Mouse (Mus musculus): ENCODE measurements at regions not wholly inside any gene's neighbourhood (a gene's known extent, or its start where the extent isn't known, plus 50 kb on each side); places are given as distances from the start of the nearest gene placed in this dataset.

DNA sequence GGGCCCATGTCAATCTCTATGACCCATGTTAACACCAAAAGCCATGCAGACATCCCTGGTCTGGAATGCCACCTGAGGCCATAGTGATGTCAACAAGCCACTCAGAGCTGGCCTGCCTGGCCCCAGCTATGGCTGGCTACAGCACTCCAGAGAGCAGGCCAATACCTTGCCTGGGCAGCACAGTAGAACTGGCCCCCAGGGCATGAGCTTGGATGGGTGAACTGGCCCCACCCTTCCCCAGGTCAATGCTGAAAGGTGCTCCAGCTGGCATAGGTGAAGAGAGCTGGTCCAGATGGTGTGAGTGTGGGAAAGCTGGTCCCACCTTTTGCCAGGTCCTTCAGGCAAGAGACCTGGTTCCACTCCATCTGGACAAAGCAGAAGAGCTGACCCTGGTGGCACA lies 132.2 kb downstream of the Nfkbiz start:
- no peak for DNase-seq
- no peak overlapping the region for H3K4me3 ChIP-seq (ENCODE audit: control insufficient read depth, insufficient read depth, low read length)
- H3K27ac ChIP-seq (ENCODE audit: control insufficient read depth, insufficient read depth, low read length), result no peak overlapping the region
- TF ChIP-seq POLR2A (IDR thresholded peaks at IDR 0.05; ENCODE audit: control insufficient read depth, extremely low read depth, insufficient read depth, low read length, poor library complexity), result no peak
- H3K36me3 ChIP-seq (ENCODE audit: control insufficient read depth, insufficient read depth, low read length), result no peaks in the 10 kb centered on the region
- H3K27me3 ChIP-seq (ENCODE audit: control insufficient read depth, insufficient read depth, low read length), result no peaks in the 10 kb centered on the region
- no peaks in the 10 kb centered on the region for H3K4me1 ChIP-seq (replicated peaks; ENCODE audit: control insufficient read depth, insufficient read depth, low read length)

DNA sequence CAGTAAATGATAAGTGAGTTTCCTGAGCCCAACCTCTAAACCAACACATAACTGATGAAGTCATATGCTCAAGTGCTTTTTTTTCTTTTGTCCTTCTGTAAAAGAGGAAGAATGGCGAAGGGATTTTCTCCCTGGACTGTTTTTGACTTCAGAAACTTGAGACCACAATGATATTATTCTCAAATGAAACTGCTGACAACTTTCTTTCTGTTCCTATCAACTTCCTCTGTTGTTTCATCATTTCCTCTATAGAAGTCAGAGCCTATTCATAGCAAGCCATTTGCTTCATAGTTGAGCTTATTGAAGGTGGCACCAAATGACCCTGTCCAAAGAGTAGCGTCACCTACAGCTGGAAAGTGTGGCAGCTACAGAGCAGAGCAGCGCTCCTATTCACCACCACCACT lies 140.2 kb downstream of the Nfkbiz start:
- no peak for TF ChIP-seq POLR2A (IDR thresholded peaks at IDR 0.05; ENCODE audit: control insufficient read depth, extremely low read depth, insufficient read depth, low read length, poor library complexity)
- no peak for TF ChIP-seq CTCF (IDR thresholded peaks at IDR 0.05; ENCODE audit: borderline replicate concordance, control insufficient read depth, extremely low read depth, insufficient read depth, low read length, poor library complexity)
- Histone ChIP-seq H3K4me1 (replicated peaks; ENCODE audit: control insufficient read depth, insufficient read depth, low read length) (no peaks in the 10 kb centered on the region), H3K36me3 (ENCODE audit: control insufficient read depth, insufficient read depth, low read length) (no peaks in the 10 kb centered on the region), H3K27ac (ENCODE audit: control insufficient read depth, insufficient read depth, low read length) (no peak overlapping the region), H3K27me3 (ENCODE audit: control insufficient read depth, insufficient read depth, low read length) (no peaks in the 10 kb centered on the region), H3K4me3 (ENCODE audit: control insufficient read depth, insufficient read depth, low read length) (no peak overlapping the region)
- WGBS, result 20% methylated on average over 3 of the region's 3 CpGs
- no peak for DNase-seq

DNA sequence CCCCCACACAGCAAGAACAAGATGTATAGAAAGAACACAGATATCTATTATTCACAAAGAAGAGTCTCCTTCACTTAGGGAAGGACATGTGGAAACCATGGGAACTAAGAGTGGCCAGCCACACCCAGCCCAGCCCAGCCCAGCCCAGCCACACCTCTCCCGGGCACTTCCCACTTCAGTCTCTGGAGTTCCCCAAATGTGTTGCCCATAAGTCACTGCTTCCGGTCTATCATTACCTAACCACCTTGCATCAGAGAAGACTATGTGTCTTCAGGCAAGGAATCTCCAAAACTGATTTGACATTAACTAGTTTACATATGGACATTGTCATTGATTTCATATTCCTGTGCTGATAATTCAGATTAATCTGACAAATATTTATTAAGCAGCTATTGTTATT lies 147.6 kb downstream of the Nfkbiz start:
- no peaks in the 10 kb centered on the region for H3K36me3 ChIP-seq (ENCODE audit: control insufficient read depth, insufficient read depth, low read length)
- no peak for DNase-seq
- WGBS, result 52% methylated on average over 2 of the region's 2 CpGs
- no peaks in the 10 kb centered on the region for H3K4me1 ChIP-seq (replicated peaks; ENCODE audit: control insufficient read depth, insufficient read depth, low read length)
- H3K27me3 ChIP-seq (ENCODE audit: control insufficient read depth, insufficient read depth, low read length), result no peaks in the 10 kb centered on the region
- TF ChIP-seq POLR2A (IDR thresholded peaks at IDR 0.05; ENCODE audit: control insufficient read depth, extremely low read depth, insufficient read depth, low read length, poor library complexity) (no peak), CTCF (IDR thresholded peaks at IDR 0.05; ENCODE audit: borderline replicate concordance, control insufficient read depth, extremely low read depth, insufficient read depth, low read length, poor library complexity) (no peak)
- no peak overlapping the region for H3K4me3 ChIP-seq (ENCODE audit: control insufficient read depth, insufficient read depth, low read length)
- H3K27ac ChIP-seq (ENCODE audit: control insufficient read depth, insufficient read depth, low read length), result no peak overlapping the region

DNA sequence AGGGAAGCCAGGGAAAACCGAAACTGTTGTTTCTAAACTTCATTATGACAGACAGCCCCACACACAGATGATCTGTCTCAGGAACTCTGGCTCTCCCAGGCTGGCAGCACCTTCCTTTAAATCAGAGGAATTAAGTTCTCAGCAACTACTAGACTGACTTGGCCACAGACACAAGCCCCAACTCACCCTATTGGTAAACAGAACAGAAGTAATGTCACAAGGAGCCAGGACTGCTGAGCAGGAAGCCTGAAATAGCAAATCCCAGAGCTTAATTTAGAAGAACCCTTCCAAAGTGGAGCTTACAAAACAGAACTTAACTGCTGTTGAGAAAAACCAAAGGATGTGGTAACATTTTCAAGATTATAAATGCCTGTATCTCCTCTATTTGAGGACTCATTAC lies 174.8 kb downstream of the Nfkbiz start:
- Histone ChIP-seq H3K27me3 (ENCODE audit: control insufficient read depth, insufficient read depth, low read length) (no peaks in the 10 kb centered on the region), H3K4me1 (replicated peaks; ENCODE audit: control insufficient read depth, insufficient read depth, low read length) (no peaks in the 10 kb centered on the region), H3K27ac (ENCODE audit: control insufficient read depth, insufficient read depth, low read length) (no peak overlapping the region), H3K4me3 (ENCODE audit: control insufficient read depth, insufficient read depth, low read length) (no peak overlapping the region), H3K36me3 (ENCODE audit: control insufficient read depth, insufficient read depth, low read length) (no peaks in the 10 kb centered on the region)
- no peak for DNase-seq
- 75% methylated on average over 1 of the region's 1 CpGs for WGBS
- no peak for TF ChIP-seq CTCF (IDR thresholded peaks at IDR 0.05; ENCODE audit: borderline replicate concordance, control insufficient read depth, extremely low read depth, insufficient read depth, low read length, poor library complexity)
- no peak for TF ChIP-seq POLR2A (IDR thresholded peaks at IDR 0.05; ENCODE audit: control insufficient read depth, extremely low read depth, insufficient read depth, low read length, poor library complexity)

- 15% methylated on average over 3 of the region's 3 CpGs for WGBS
- H3K36me3 ChIP-seq (ENCODE audit: control insufficient read depth, insufficient read depth, low read length), result no peaks in the 10 kb centered on the region
- DNase-seq, result no peak
- no peak overlapping the region for H3K27ac ChIP-seq (ENCODE audit: control insufficient read depth, insufficient read depth, low read length)
- H3K4me1 ChIP-seq (replicated peaks; ENCODE audit: control insufficient read depth, insufficient read depth, low read length), result no peaks in the 10 kb centered on the region
- H3K4me3 ChIP-seq (ENCODE audit: control insufficient read depth, insufficient read depth, low read length), result no peak overlapping the region
- no peaks in the 10 kb centered on the region for H3K27me3 ChIP-seq (ENCODE audit: control insufficient read depth, insufficient read depth, low read length)
- no peak for TF ChIP-seq POLR2A (IDR thresholded peaks at IDR 0.05; ENCODE audit: control insufficient read depth, extremely low read depth, insufficient read depth, low read length, poor library complexity)
- TF ChIP-seq CTCF (IDR thresholded peaks at IDR 0.05; ENCODE audit: borderline replicate concordance, control insufficient read depth, extremely low read depth, insufficient read depth, low read length, poor library complexity), result no peak
These were observed 201.8 kb downstream of the Nfkbiz start for GRCm38 (mm10) chr16:55636667-55637450.

GRCm38 (mm10) chr16:55636224-55636623 lies 202.5 kb downstream of the Nfkbiz start:
- TF ChIP-seq CTCF (IDR thresholded peaks at IDR 0.05; ENCODE audit: borderline replicate concordance, control insufficient read depth, extremely low read depth, insufficient read depth, low read length, poor library complexity), result no peak
- TF ChIP-seq POLR2A (IDR thresholded peaks at IDR 0.05; ENCODE audit: control insufficient read depth, extremely low read depth, insufficient read depth, low read length, poor library complexity), result no peak

GRCm38 (mm10) chr16:55634691-55635090 lies 204.0 kb downstream of the Nfkbiz start:
- 97% methylated on average over 1 of the region's 1 CpGs for WGBS
- no peak for DNase-seq
- TF ChIP-seq POLR2A (IDR thresholded peaks at IDR 0.05; ENCODE audit: control insufficient read depth, extremely low read depth, insufficient read depth, low read length, poor library complexity), result no peak
- no peak for TF ChIP-seq CTCF (IDR thresholded peaks at IDR 0.05; ENCODE audit: borderline replicate concordance, control insufficient read depth, extremely low read depth, insufficient read depth, low read length, poor library complexity)
- Histone ChIP-seq H3K36me3 (ENCODE audit: control insufficient read depth, insufficient read depth, low read length) (no peaks in the 10 kb centered on the region), H3K27me3 (ENCODE audit: control insufficient read depth, insufficient read depth, low read length) (no peaks in the 10 kb centered on the region), H3K27ac (ENCODE audit: control insufficient read depth, insufficient read depth, low read length) (no peak overlapping the region), H3K4me1 (replicated peaks; ENCODE audit: control insufficient read depth, insufficient read depth, low read length) (no peaks in the 10 kb centered on the region), H3K4me3 (ENCODE audit: control insufficient read depth, insufficient read depth, low read length) (no peak overlapping the region)

More at GRCm38 (mm10) chr16:55636224-55636623, 202.5 kb downstream of the Nfkbiz start:
- H3K36me3 ChIP-seq (ENCODE audit: control insufficient read depth, insufficient read depth, low read length), result no peaks in the 10 kb centered on the region
- H3K27me3 ChIP-seq (ENCODE audit: control insufficient read depth, insufficient read depth, low read length), result no peaks in the 10 kb centered on the region
- H3K27ac ChIP-seq (ENCODE audit: control insufficient read depth, insufficient read depth, low read length), result no peak overlapping the region
- no peaks in the 10 kb centered on the region for H3K4me1 ChIP-seq (replicated peaks; ENCODE audit: control insufficient read depth, insufficient read depth, low read length)
- H3K4me3 ChIP-seq (ENCODE audit: control insufficient read depth, insufficient read depth, low read length), result no peak overlapping the region
- no peak for DNase-seq
- WGBS, result 96% methylated on average over 4 of the region's 4 CpGs
